Mouse (Mus musculus) liver, embryonic 16.5 days (tissue): ENCODE measurements around the gene Lgalsl. TPM values are rescaled to one million over a fixed set of nuclear protein-coding genes. Genes with fewer than 3 reads are reported as not detected.

Experiments used
- ATAC-seq: fragments of 200-750 bp; cut with Nextera tagmentation; 2 replicates; pipeline ENCODE4 v1.8.0; 2017; ENCODE audit warnings: low read depth, mild to moderate bottlenecking, moderate number of reproducible peaks, moderate library complexity
- H3K27ac ChIP-seq: fragments of 300-500 bp; sonication (generic); 2 replicates; pipeline ENCODE4 v1.5.1; 2014; ENCODE audit warnings: mild to moderate bottlenecking, low read length
- H3K27me3 ChIP-seq: fragments of 300-500 bp; sonication (generic); 2 replicates; pipeline ENCODE4 v1.6.1; 2014; ENCODE audit warnings: low read depth, low read length, mixed read lengths; ENCODE audit not compliant: control insufficient read depth, insufficient read depth
- H3K36me3 ChIP-seq: fragments of 300-500 bp; sonication (generic); 2 replicates; pipeline ENCODE4 v1.6.1; 2014; ENCODE audit warnings: mild to moderate bottlenecking; ENCODE audit not compliant: control insufficient read depth, insufficient read depth
- H3K4me1 ChIP-seq: fragments of 300-500 bp; sonication (generic); 2 replicates; pipeline ENCODE4 v1.6.1; 2014; ENCODE audit warnings: low read depth, low read length, mixed read lengths; ENCODE audit not compliant: control insufficient read depth
- H3K4me2 ChIP-seq: fragments of 300-500 bp; sonication (generic); 2 replicates; pipeline ENCODE4 v1.6.1; 2014; ENCODE audit warnings: low read depth, low read length, mixed read lengths
- H3K4me3 ChIP-seq: fragments of 300-500 bp; sonication (generic); 2 replicates; pipeline ENCODE4 v1.5.1; 2014; ENCODE audit warnings: low read depth, mild to moderate bottlenecking, low read length
- H3K9ac ChIP-seq: fragments of 300-500 bp; sonication (generic); 2 replicates; pipeline ENCODE4 v1.6.1; 2014; ENCODE audit warnings: low read depth, low read length
- H3K9me3 ChIP-seq: fragments of 300-500 bp; sonication (generic); replicated peaks from 2 replicates; pipeline ENCODE4 v1.6.1; 2016; ENCODE audit warnings: low read length; ENCODE audit not compliant: control insufficient read depth
- WGBS: fragments of 180-500 bp; shearing (Covaris S2); extraction: QIAGEN DNeasy Blood & Tissue Kit; methylation state at CpG from one replicate; pipeline ENCODE4 v1.1.7; 2014; ENCODE audit not compliant: insufficient replicate concordance; 5-methylcytosine and 5-hydroxymethylcytosine counted together
- polyA plus RNA-seq: library from polyadenylated mRNA; unstranded; fragments of >200 nt; fragmentation: Nextera tagmentation; extraction: Ambion mirVana; gene quantifications from 2 replicates; pipeline ENCODE4 v1.2.1, GENCODE M21; 2015

The Lgalsl gene
- polyA plus RNA-seq, 1 experiment from 2014 or later, result 8.3 TPM

DNA sequence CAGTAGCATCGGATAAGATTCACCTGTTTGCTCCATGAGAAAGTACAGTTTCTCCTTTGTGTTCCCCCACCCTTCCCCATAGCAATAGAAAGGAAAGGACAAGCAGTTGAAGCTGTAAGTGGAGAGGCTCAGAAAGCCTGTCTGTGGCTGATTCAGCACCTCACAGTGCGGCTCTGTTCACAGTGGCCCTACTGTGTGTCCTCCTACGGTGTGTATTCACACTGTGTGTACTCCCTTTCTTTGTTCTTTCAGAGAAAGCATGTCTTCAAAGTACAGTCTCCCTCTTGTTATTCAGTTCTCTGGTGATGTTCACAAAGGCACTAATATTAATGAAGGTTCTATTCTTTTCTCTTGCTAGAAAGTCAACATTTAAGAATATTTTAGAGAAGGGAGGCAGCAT is 38.2 kb downstream of the Lgalsl start:
- WGBS, result 65% methylated on average over 3 of the region's 3 CpGs

GRCm38 (mm10) chr11:20791334-20791733 is 39.5 kb downstream of the Lgalsl start:
- no peaks in the 10 kb centered on the region for H3K9me3 ChIP-seq
- H3K9ac ChIP-seq, result no peak overlapping the region
- H3K36me3 ChIP-seq, result no peaks in the 10 kb centered on the region
- no peaks in the 10 kb centered on the region; the same call in 1 of the 2 replicates for H3K4me1 ChIP-seq
- H3K27ac ChIP-seq, result no peak overlapping the region
- ATAC-seq, result no peak
- no peak overlapping the region for H3K4me3 ChIP-seq
- H3K27me3 ChIP-seq, result no peaks in the 10 kb centered on the region
- WGBS, result 46% methylated on average over 2 of the region's 2 CpGs
- H3K4me2 ChIP-seq, result no peak overlapping the region

More for the DNA sequence above, 38.2 kb downstream of the Lgalsl start:
- H3K27me3 ChIP-seq, result no peaks in the 10 kb centered on the region
- no peaks in the 10 kb centered on the region for H3K9me3 ChIP-seq
- ATAC-seq, result no peak
- no peak overlapping the region for H3K9ac ChIP-seq
- H3K4me2 ChIP-seq, result no peak overlapping the region
- no peaks in the 10 kb centered on the region; the same call in 1 of the 2 replicates for H3K4me1 ChIP-seq
- H3K27ac ChIP-seq, result no peak overlapping the region
- no peaks in the 10 kb centered on the region for H3K36me3 ChIP-seq
- no peak overlapping the region for H3K4me3 ChIP-seq

GRCm38 (mm10) chr11:20789015-20789414 is 41.8 kb downstream of the Lgalsl start:
- WGBS, result 25% methylated on average over 1 of the region's 1 CpGs
- H3K4me2 ChIP-seq, result no peak overlapping the region

DNA sequence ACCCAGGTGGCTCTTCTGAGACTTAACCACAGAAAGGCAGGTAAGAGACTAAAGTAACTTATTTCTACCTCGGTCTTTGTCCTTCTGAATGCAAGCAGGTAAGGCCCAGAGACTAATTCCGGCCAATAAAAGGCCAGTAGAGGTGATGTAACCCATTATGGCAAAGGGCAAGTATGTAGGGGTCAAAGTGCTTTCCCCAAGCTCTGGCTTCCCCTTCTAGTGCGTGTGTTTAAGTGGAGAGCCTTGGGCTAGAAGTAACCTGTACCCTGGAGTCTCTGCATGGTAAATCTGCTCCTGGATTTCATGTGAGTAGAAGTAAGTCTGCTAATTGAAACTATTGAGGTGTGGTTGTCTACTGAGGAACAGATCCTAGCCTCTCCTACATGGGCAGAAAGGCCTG is 42.8 kb downstream of the Lgalsl start:
- no peak overlapping the region for H3K4me2 ChIP-seq

More at GRCm38 (mm10) chr11:20789015-20789414, 41.8 kb downstream of the Lgalsl start:
- H3K9ac ChIP-seq, result no peak overlapping the region
- no peak overlapping the region for H3K4me3 ChIP-seq
- H3K4me1 ChIP-seq, result no peaks in the 10 kb centered on the region; the same call in 1 of the 2 replicates
- H3K27ac ChIP-seq, result no peak overlapping the region
- H3K36me3 ChIP-seq, result no peaks in the 10 kb centered on the region
- no peak for ATAC-seq
- no peaks in the 10 kb centered on the region for H3K27me3 ChIP-seq
- 0 out of 2 replicates have a peak, but pooled peaks cover 3% of the 10 kb centered on the region for H3K9me3 ChIP-seq

DNA sequence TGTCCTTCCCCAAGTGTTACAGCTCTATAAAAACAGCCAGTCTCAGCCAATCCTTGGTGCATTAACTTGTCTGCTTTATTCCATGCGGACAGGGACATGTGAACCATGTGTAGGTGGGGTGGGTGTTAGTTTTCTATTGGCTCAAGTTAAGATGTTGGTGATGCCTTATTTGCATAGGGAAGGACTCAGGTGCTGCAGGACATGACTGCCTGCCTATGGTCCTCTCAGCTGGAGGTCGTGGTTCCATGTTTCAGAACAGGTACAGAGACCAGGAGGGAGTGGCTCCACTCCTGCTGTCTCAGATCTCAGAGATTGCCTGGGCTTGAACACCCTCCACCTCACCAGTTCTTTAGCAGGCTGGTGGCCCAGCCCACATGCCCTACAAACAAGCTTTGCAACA is 44.7 kb downstream of the Lgalsl start:
- WGBS, result 52% methylated on average over 2 of the region's 2 CpGs
- H3K36me3 ChIP-seq, result no peaks in the 10 kb centered on the region
- H3K9me3 ChIP-seq, result 0 out of 2 replicates have a peak, but pooled peaks cover 3% of the 10 kb centered on the region
- H3K4me3 ChIP-seq, result no peak overlapping the region
- H3K9ac ChIP-seq, result no peak overlapping the region
- no peak overlapping the region for H3K4me2 ChIP-seq
- no peak for ATAC-seq
- H3K27me3 ChIP-seq, result no peaks in the 10 kb centered on the region
- no peaks in the 10 kb centered on the region; the same call in 1 of the 2 replicates for H3K4me1 ChIP-seq
- H3K27ac ChIP-seq, result no peak overlapping the region

More for the DNA sequence above, 42.8 kb downstream of the Lgalsl start:
- no peaks in the 10 kb centered on the region; the same call in 1 of the 2 replicates for H3K4me1 ChIP-seq
- no peaks in the 10 kb centered on the region for H3K36me3 ChIP-seq
- H3K9ac ChIP-seq, result no peak overlapping the region
- no peak overlapping the region for H3K4me3 ChIP-seq
- no peak for ATAC-seq
- 52% methylated on average over 3 of the region's 3 CpGs for WGBS
- H3K27ac ChIP-seq, result no peak overlapping the region
- 0 out of 2 replicates have a peak, but pooled peaks cover 3% of the 10 kb centered on the region for H3K9me3 ChIP-seq
- H3K27me3 ChIP-seq, result no peaks in the 10 kb centered on the region

DNA sequence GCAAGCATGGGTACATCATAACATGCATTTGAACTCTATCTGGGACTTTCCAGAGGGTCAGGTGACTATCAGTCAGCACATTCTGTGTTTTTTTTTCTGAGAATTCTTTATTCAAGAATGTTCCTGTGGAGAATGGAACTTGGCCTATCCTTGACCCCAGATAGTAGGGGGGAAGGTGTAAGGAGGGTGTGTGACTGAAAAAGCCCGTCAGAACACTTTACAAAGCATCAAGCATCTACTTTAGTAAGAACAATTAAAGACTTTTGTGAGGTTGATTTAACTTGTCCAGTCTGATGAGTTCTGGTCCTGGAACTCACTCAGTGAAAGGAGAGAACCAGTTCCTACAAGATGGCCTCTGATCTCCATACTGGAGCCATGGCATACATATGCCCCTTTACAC is 45.7 kb downstream of the Lgalsl start:
- Histone ChIP-seq H3K27me3 (no peaks in the 10 kb centered on the region), H3K36me3 (no peaks in the 10 kb centered on the region), H3K4me3 (no peak overlapping the region), H3K4me2 (no peak overlapping the region), H3K9ac (no peak overlapping the region), H3K4me1 (no peaks in the 10 kb centered on the region; the same call in 1 of the 2 replicates), H3K27ac (no peak overlapping the region), H3K9me3 (0 out of 2 replicates have a peak, but pooled peaks cover 3% of the 10 kb centered on the region)
- no peak for ATAC-seq
- 61% methylated on average over 1 of the region's 1 CpGs for WGBS

DNA sequence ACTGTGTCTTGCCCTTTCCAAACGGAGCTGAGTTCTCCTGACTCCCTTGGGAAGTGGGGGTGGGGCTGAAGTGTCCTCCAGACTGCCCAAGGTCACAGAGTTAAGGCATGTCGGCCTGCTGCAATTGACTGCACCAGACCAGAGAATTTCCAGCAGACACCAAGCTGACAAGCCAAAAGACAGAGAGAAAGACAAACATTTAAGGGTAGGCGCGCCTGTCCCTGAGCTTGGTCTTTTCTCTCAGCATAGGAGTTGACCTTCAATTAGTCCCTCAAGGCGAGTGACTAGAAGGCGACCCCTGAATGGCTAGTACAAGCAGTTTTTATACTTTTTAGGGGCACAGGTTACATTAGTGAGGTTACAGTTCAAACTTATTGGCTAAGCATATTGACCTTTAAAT is 46.1 kb downstream of the Lgalsl start:
- Histone ChIP-seq H3K9me3 (0 out of 2 replicates have a peak, but pooled peaks cover 3% of the 10 kb centered on the region), H3K27ac (no peak overlapping the region), H3K4me1 (no peaks in the 10 kb centered on the region; the same call in 1 of the 2 replicates), H3K9ac (no peak overlapping the region), H3K27me3 (no peaks in the 10 kb centered on the region), H3K36me3 (no peaks in the 10 kb centered on the region), H3K4me3 (no peak overlapping the region), H3K4me2 (no peak overlapping the region)
- ATAC-seq, result no peak
- WGBS, result 68% methylated on average over 6 of the region's 6 CpGs

- Histone ChIP-seq H3K9me3 (0 out of 2 replicates have a peak, but pooled peaks cover 3% of the 10 kb centered on the region), H3K4me1 (no peaks in the 10 kb centered on the region; the same call in none of the 2 replicates), H3K9ac (no peak overlapping the region), H3K36me3 (no peaks in the 10 kb centered on the region), H3K4me3 (no peak overlapping the region), H3K27ac (no peak overlapping the region), H3K27me3 (no peaks in the 10 kb centered on the region), H3K4me2 (no peak overlapping the region)
- WGBS, result 79% methylated on average over 1 of the region's 1 CpGs
- no peak for ATAC-seq
These were observed 47.4 kb downstream of the Lgalsl start for GRCm38 (mm10) chr11:20783467-20783866.

GRCm38 (mm10) chr11:20782620-20783019 is 48.2 kb downstream of the Lgalsl start:
- H3K4me2 ChIP-seq, result no peak overlapping the region
- WGBS, result 43% methylated on average over 2 of the region's 2 CpGs
- no peaks in the 10 kb centered on the region for H3K36me3 ChIP-seq
- no peak for ATAC-seq
- no peaks in the 10 kb centered on the region for H3K27me3 ChIP-seq
- no peak overlapping the region for H3K4me3 ChIP-seq
- no peak overlapping the region for H3K27ac ChIP-seq
- H3K9ac ChIP-seq, result no peak overlapping the region
- H3K9me3 ChIP-seq, result 0 out of 2 replicates have a peak, but pooled peaks cover 3% of the 10 kb centered on the region
- H3K4me1 ChIP-seq, result no peaks in the 10 kb centered on the region; the same call in none of the 2 replicates
